Mouse (Mus musculus): ENCODE measurements around the gene Hspg2.

DNA sequence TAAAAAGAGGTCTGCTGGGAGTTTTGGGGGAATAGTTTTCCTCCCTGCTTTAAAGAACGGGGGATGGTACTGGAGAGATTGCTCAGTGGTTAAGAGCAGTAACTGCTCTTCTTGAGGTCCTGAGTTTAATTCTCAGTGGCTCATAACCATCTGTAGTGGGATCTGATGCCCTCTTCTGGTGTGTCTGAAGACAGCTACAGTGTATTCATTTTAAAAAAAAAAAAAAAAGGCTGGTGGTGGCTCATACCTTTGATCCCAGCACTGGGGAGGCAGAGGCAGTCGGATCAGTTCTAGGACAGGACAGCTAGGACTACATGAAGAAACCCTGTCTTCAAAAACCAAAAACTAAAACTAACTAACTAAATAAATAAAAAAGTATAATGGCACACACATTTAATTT lies 111.7 kb downstream of the Hspg2 start:
- TF ChIP-seq ZNF384 (IDR thresholded peaks at IDR 0.05; ENCODE audit: low read depth, low read length), result peak; percentile 65
- TF ChIP-seq HCFC1 (IDR thresholded peaks at IDR 0.05; ENCODE audit: borderline replicate concordance, insufficient read depth, low read length), result no peak

All from ES-E14 (cell line).